Mouse (Mus musculus) hindbrain, embryonic 11.5 days (tissue): ENCODE measurements at regions not wholly inside any gene's neighbourhood (a gene's known extent, or its start where the extent isn't known, plus 50 kb on each side); places are given as distances from the start of the nearest gene placed in this dataset.

Source experiments
- ATAC-seq: fragments of 200-750 bp; cut with Nextera tagmentation; 2 replicates; pipeline ENCODE4 v1.8.0; 2017; ENCODE audit warnings: mild to moderate bottlenecking, moderate TSS enrichment, moderate library complexity; ENCODE audit not compliant: low FRiP score
- DNase-seq: peaks from one replicate; pipeline ENCODE4 v3.0.0-alpha.2; 2015; ENCODE audit warnings: low spot score
- H3K27ac ChIP-seq: fragments of 300-500 bp; sonication (generic); 2 replicates; pipeline ENCODE4 v1.5.1; 2014; ENCODE audit warnings: mild to moderate bottlenecking, low read depth, low read length
- H3K27me3 ChIP-seq: fragments of 300-500 bp; sonication (generic); 2 replicates; pipeline ENCODE4 v1.6.1; 2014; ENCODE audit warnings: mild to moderate bottlenecking, low read length, moderate library complexity, mixed read lengths; ENCODE audit not compliant: control insufficient read depth, insufficient read depth
- H3K36me3 ChIP-seq: fragments of 300-500 bp; sonication (generic); 2 replicates; pipeline ENCODE4 v1.6.1; 2014; ENCODE audit warnings: mild to moderate bottlenecking, low read length, moderate library complexity, mixed read lengths; ENCODE audit not compliant: control insufficient read depth, insufficient read depth
- H3K4me1 ChIP-seq: fragments of 300-500 bp; sonication (generic); replicated peaks from 2 replicates; pipeline ENCODE4 v1.6.1; 2014; ENCODE audit warnings: low read length, mixed read lengths; ENCODE audit not compliant: control insufficient read depth, insufficient read depth
- H3K4me2 ChIP-seq: fragments of 300-500 bp; sonication (generic); replicated peaks from 2 replicates; pipeline ENCODE4 v1.6.1; 2014; ENCODE audit warnings: mild to moderate bottlenecking, low read depth, low read length
- H3K4me3 ChIP-seq: fragments of 300-500 bp; sonication (generic); 2 replicates; pipeline ENCODE4 v1.5.1; 2014; ENCODE audit warnings: low read depth, low read length
- H3K9ac ChIP-seq: fragments of 300-500 bp; sonication (generic); 2 replicates; pipeline ENCODE4 v1.6.1; 2014; ENCODE audit warnings: low read depth, low read length
- H3K9me3 ChIP-seq: fragments of 300-500 bp; sonication (generic); 2 replicates; pipeline ENCODE4 v1.6.1; 2016; ENCODE audit warnings: low read length; ENCODE audit not compliant: control insufficient read depth
- WGBS: fragments of 180-500 bp; shearing (Covaris S2); extraction: QIAGEN DNeasy Blood & Tissue Kit; methylation state at CpG from one replicate; pipeline ENCODE4 v1.1.7; 2014; 5-methylcytosine and 5-hydroxymethylcytosine counted together

DNA sequence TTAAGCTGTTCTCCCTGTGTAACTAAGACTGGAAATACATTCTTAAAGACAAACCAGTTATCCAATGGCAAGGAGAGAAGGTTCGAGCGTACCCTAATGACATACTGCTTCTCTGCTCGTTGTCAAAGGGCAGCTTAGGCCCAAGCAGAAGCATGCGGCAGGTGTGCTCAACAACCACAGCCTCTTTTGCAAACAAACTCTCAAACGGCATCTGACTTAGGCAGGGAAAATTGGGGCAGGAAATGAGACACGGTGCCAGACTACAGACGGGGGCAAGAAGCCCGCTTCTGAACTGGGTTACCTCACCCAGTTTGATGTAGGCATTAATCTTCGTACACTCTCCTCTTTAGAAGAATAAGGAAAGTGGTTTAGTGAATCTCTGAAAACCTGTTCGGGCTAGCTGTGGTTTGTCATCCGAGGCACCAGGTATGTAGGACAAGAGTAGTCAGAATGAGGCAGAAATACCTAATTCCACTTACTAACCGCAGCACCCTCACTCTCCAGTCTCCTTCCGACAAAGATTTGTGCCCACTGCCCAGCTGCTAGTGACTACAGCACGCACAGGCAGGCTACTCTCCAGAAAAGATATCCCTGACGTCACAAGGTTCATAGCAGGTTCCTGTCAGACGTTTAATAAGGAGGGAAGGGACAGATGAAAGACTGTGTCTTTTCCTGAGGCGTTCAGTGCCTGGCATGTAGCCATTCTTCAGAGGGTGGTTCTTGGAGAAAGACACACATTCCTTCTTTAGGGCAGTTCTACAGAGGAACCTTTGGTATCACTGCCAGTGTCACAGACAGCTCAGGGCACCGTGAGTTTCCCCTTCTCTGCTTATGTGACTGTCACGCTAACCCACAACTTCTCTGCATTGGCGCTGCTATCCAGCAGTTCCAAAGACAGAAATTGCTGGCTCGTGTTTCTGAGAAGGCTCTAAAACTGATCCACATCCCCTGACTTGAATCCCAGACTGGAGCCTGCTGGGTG, 175.8 kb downstream of the Tmx1 start:
- Histone ChIP-seq H3K27ac (no peak overlapping the region), H3K9ac (no peak overlapping the region), H3K27me3 (no peaks in the 10 kb centered on the region), H3K4me2 (no peak overlapping the region), H3K4me3 (no peak overlapping the region), H3K9me3 (no peaks in the 10 kb centered on the region), H3K4me1 (no peaks in the 10 kb centered on the region), H3K36me3 (no peaks in the 10 kb centered on the region)
- no peak for ATAC-seq
- DNase-seq = no peak
- WGBS = 85% methylated on average over 21 of the region's 21 CpGs

DNA sequence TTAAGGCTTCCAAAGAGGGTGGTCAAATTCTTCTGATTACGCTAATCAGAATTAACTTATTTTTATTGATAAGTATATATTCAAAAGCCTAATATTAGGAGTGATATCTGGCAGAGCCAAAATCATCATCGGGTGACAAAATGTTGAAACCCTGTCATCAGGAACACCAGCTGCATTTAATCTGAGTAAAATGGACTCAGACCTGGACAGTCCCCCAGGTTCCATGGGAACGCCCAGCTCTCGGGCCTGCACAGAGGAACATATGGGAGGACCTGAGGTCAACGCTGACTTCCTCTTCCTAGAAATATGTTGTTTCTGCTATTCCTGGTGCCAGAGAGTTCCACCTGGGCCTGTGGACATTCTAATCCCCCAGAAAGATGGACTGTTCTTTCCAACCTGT, 176.5 kb downstream of the Tmx1 start:
- WGBS = 71% methylated on average over 5 of the region's 5 CpGs
- no peaks in the 10 kb centered on the region for H3K4me1 ChIP-seq
- H3K9me3 ChIP-seq = no peaks in the 10 kb centered on the region
- no peak for DNase-seq
- no peak overlapping the region for H3K4me2 ChIP-seq
- H3K9ac ChIP-seq = no peak overlapping the region
- no peak overlapping the region for H3K27ac ChIP-seq
- H3K27me3 ChIP-seq = no peaks in the 10 kb centered on the region
- ATAC-seq = no peak
- H3K36me3 ChIP-seq = no peaks in the 10 kb centered on the region
- H3K4me3 ChIP-seq = no peak overlapping the region

DNA sequence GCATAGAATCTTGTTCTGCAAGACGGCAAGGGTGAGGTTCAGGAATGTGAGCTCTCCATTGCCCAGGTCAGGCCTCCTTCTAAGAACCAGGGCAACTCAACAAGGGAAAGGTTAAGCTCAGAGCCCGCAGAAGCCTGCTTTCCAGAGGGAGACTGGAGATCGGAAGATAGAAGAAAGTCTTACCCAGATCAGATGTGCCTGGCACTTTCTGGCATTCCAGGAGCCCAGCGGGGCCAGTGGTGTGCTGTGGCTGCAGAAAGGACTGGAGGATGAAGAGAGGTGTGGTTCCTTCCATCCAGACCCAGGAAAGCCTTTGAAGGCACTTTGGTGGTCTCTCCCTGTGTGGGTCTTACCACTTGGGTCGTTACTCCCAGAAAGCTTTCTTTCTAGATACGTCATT, 178.4 kb downstream of the Tmx1 start:
- no peaks in the 10 kb centered on the region for H3K36me3 ChIP-seq
- no peak overlapping the region for H3K4me3 ChIP-seq
- no peaks in the 10 kb centered on the region for H3K27me3 ChIP-seq
- DNase-seq (no peak), ATAC-seq (no peak)
- H3K9ac ChIP-seq = no peak overlapping the region
- no peaks in the 10 kb centered on the region for H3K4me1 ChIP-seq
- H3K9me3 ChIP-seq = no peaks in the 10 kb centered on the region
- WGBS = 81% methylated on average over 6 of the region's 6 CpGs
- H3K27ac ChIP-seq = no peak overlapping the region
- H3K4me2 ChIP-seq = no peak overlapping the region

- Histone ChIP-seq H3K27ac (no peak overlapping the region), H3K4me3 (no peak overlapping the region), H3K4me2 (no peak overlapping the region), H3K4me1 (no peaks in the 10 kb centered on the region), H3K27me3 (no peaks in the 10 kb centered on the region), H3K9ac (no peak overlapping the region), H3K9me3 (no peaks in the 10 kb centered on the region), H3K36me3 (no peaks in the 10 kb centered on the region)
- no peak for DNase-seq
- 70% methylated on average over 4 of the region's 4 CpGs for WGBS
- no peak for ATAC-seq
Measured at GRCm38 (mm10) chr12:70633194-70633593, 180.3 kb downstream of the Tmx1 start.

DNA sequence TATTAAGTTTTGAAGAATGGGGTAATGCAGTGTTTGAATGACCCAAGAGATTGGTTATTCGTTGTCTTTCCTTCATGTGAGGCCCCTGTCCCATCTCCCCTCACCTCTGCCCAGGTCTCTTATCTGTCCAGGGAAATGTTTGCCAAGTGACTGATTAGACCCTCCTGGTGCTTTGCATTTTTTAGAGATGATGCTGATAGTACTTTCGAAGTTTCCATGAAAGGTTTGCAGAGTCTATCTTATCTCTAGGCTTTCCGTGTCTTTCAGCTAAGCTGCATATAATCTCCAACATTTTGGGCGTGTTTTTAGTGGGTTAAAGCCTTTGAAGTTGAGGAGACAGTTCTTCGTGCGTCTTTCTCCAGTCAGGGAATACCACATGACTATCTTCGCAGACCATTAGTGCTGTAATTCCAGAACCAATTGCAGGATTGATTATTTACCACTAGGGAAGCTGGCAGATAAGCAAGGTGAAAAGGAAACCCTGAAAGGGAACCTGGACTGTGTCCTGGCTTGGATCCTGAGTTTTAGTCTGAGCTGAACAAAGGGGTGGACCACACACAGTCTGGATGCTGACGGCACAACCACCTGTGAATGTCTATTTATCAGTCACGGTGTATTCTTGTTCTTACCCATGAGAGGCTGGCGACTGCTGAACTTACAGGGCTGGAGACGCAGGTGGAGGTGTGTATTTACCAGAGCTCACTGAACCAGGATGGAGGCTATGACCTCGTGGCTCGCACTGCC, 180.9 kb downstream of the Tmx1 start:
- no peak for ATAC-seq
- Histone ChIP-seq H3K36me3 (no peaks in the 10 kb centered on the region), H3K27me3 (no peaks in the 10 kb centered on the region), H3K9ac (no peak overlapping the region), H3K27ac (no peak overlapping the region), H3K9me3 (no peaks in the 10 kb centered on the region), H3K4me2 (no peak overlapping the region), H3K4me1 (no peaks in the 10 kb centered on the region), H3K4me3 (no peak overlapping the region)
- WGBS = 70% methylated on average over 13 of the region's 13 CpGs
- no peak for DNase-seq

DNA sequence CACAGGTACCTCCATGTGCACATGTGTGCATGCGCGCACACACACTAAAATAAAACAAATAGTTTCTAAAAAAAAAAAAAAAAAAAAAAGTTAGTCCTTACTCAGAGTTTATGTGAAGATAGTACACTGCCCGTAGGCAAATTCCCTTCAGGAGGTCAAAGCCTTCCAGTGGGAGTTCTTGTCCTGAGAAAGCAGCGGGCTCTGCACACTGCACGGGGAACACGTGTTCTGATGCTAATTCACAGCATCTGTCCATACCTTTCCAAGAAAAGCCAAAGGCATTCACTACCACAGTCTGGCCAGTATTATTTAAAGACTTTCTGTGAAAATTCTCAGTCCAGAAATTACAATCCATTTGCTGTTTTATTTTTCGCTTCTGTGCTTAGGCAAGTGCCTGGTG, 183.1 kb downstream of the Tmx1 start:
- Histone ChIP-seq H3K36me3 (no peaks in the 10 kb centered on the region), H3K4me3 (no peak overlapping the region), H3K4me1 (no peaks in the 10 kb centered on the region), H3K9ac (no peak overlapping the region), H3K4me2 (no peak overlapping the region), H3K27me3 (no peaks in the 10 kb centered on the region), H3K9me3 (no peaks in the 10 kb centered on the region), H3K27ac (no peak overlapping the region)
- WGBS = 83% methylated on average over 7 of the region's 7 CpGs
- no peak for DNase-seq
- no peak for ATAC-seq

- Histone ChIP-seq H3K4me2 (no peak overlapping the region), H3K36me3 (no peaks in the 10 kb centered on the region), H3K27ac (no peak overlapping the region), H3K4me3 (no peak overlapping the region), H3K4me1 (no peaks in the 10 kb centered on the region), H3K27me3 (no peaks in the 10 kb centered on the region), H3K9me3 (no peaks in the 10 kb centered on the region), H3K9ac (no peak overlapping the region)
- no peak for ATAC-seq
- no peak for DNase-seq
- 83% methylated on average over 2 of the region's 2 CpGs for whole genome bisulfite sequencing
Measured at GRCm38 (mm10) chr12:70640186-70640585, 185.1 kb upstream of the Frmd6 start.

DNA sequence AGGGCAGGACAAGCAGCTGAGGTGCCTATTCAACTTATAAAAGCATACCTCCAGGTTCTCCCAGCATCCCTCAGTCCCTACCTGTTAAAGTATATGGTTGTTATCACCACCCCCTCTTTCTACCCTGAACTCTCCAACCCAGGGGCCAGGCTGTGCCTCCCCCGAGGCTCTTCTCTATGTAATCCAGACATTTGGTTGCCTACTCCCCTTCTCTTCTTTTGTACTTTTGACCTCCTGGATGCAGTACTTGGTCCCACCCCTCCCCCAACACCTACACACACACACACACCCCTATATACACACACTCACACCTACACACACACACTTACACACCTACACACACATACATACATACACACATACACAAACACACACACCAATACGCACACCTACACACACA, 180.4 kb upstream of the Frmd6 start:
- Histone ChIP-seq H3K4me3 (no peak overlapping the region), H3K9me3 (no peaks in the 10 kb centered on the region), H3K27me3 (no peaks in the 10 kb centered on the region), H3K4me2 (no peak overlapping the region), H3K4me1 (no peaks in the 10 kb centered on the region), H3K9ac (no peak overlapping the region), H3K27ac (no peak overlapping the region), H3K36me3 (no peaks in the 10 kb centered on the region)
- 70% methylated on average over 2 of the region's 2 CpGs for WGBS
- ATAC-seq (no peak), DNase-seq (no peak)

GRCm38 (mm10) chr12:70645407-70645806, 179.9 kb upstream of the Frmd6 start:
- Histone ChIP-seq H3K27ac (no peak overlapping the region), H3K4me1 (no peaks in the 10 kb centered on the region), H3K9me3 (no peaks in the 10 kb centered on the region), H3K4me2 (no peak overlapping the region), H3K4me3 (no peak overlapping the region), H3K36me3 (no peaks in the 10 kb centered on the region), H3K9ac (no peak overlapping the region), H3K27me3 (no peaks in the 10 kb centered on the region)
- DNase-seq = no peak
- no peak for ATAC-seq
- WGBS = 80% methylated on average over 3 of the region's 3 CpGs
